Mouse (Mus musculus) cerebellum, postnatal 14 days (tissue): ENCODE results near the gene 6030468B19Rik.
"Not testable (repeated sequence)": the region's sequence is repeated elsewhere in the genome, so short reads cannot be mapped to it uniquely, and the experiment has no call there.

Source experiments
- DNase-seq, 2 experiments: peaks; one replicate each; pipeline ENCODE4 v3.0.0; 2021; ENCODE audit warnings: mixed read lengths in 2 of 2

Gene 6030468B19Rik

DNA sequence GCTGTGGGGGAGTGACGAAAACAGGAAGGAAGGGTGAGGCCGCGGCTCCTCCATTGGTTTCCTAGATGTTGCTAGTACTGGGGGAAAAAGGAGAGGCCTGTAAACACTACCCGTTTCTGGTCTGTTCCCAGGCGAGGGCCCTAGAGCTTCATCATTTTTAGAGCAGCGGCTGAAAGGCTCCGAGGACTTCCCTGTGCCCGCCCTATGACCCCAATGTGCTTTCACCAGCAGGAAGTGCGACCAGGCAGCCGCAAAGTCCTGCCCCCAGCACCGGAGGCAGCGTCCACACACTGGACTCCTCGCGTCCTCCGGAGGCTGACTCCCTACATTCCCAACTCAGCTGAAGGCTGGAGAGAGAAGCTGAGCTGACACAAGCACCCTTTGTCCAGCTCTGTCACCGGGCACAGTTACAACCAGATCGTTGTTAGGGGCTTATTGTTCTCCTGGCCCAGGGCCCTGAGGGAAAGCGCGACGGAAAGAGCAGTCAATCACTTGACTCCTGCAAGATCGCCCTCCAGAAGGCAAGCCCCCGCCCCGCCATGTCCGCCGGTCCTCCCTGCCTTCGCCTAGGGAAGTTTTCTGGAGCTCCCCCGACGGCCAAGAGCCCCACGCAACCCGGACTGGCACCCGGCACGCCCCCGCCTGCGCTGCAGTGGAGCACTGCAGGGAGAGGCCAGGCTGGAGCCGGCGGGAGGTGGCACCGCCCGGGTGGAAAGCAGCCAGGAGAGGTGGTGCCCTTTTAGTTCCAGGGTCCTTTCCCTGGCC lies 17.8 kb upstream of the 6030468B19Rik start:
- DNase-seq = no peak

DNA sequence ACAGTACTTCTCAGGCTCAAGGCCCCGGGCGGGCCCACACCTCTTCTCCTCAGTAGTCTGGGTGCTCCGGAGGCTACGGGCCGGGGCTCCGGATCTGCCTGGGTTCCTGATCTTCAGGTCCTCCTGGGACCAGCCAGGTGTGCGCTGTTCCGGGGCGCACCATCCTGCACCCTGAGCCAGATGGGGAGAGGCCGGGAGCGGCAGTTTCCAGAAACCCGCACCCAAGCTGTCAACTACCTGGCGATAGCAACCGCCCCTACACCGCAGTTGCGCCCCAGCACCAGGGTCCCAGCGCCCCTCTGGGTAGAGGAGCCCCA lies 17.3 kb upstream of the 6030468B19Rik start:
- no peak for DNase-seq

DNA sequence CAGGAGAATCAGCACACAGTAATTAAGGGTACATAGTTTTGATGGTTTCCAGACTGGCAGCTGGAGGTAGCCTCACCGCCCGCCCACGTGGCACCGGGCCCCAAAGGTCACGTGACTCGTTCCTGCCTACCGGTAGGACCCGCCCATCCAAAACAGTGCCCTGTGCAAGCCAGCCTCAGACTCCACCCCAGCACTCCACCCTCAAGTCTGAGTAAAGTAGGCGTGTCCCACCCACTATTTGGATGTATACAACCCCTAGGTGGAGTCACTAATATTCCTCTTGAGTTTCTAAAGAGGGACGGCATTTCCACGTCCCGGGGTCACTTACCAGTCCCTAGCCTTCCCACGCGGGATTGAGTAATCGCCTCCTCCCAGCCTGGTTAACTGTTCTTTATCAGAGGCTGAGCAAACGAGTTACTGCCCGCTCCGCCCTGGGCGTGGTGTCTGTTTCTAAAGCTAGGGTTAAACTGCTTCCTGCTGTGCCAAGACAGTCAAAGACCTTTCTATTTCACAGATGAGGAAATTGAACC lies 16.8 kb upstream of the 6030468B19Rik start:
- DNase-seq = peak in 1 of 2 experiments; percentile 78

DNA sequence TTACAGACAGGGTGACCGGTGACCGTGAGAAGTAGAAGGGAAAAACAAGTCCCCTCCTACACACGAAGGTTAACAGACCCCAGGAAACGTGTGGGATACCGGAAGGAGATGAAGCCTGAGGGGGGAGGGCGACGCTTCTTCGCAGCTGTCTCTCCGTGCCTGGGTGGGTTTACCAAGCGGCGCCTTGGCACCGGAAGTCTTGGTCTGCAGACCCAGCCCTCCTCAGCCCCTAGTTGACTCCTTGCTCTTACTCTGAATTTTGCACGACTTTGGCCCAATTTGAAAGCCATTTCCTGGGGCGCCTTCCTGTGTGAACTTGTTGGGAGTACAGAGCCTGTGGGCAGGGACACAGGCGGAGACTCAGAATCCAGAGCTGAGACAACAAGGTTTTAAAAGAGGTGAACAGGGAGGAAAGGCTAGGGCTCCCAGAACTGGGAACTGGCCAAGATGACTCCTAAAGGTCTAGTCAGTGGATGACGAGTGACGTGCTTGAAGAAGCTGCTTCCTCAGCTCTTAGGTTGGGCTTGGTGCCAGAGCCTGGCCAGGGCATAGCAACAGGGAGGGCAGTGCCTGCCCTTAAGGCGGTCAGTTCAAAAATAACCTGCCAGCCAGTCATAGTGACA lies 16.1 kb upstream of the 6030468B19Rik start:
- peak; percentile 41 to 64 for DNase-seq

DNA sequence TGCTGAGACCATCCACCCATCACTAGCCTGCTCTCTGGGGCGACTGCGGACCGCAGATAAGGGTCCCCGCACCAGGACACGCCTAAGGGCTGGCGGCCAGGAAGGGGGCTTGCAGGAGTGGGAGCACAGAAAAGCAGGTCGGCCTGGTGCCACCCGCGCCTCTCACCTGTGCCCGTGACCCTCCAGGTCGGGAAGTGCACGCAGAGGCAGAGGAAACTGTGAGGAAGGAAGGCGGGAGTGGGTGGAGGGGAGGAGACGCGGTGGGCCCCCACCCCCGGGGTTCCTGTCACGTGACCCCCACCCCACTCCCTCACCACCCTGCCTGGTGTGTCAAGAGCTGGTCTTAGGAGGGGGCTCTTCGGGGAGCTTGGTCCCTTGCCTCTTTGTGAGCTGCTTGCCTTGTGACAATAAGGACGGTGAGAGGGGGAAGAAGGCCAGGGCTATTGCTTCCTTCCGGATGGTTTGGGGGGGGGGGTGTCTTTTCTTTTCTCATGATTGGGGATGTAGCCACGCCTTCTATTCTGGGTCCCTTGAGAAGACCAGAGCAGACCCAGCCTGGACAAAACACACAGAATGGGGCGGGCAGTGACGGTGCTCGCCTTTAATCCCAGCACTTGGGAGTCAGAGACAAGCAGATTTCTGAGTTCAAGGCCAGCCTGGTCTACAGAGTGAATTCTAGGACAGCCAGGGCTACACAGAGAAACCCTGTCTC lies 15.3 kb upstream of the 6030468B19Rik start, which contains the start of the genes Tmc8 and Tmc6:
TSS of gene Tmc8 (plus strand) at position 84 of the 712 bp plus-strand sequence.
TSS of gene Tmc6 (minus strand) at position 206 of the 712 bp plus-strand sequence.
- DNase-seq = no peak

DNA sequence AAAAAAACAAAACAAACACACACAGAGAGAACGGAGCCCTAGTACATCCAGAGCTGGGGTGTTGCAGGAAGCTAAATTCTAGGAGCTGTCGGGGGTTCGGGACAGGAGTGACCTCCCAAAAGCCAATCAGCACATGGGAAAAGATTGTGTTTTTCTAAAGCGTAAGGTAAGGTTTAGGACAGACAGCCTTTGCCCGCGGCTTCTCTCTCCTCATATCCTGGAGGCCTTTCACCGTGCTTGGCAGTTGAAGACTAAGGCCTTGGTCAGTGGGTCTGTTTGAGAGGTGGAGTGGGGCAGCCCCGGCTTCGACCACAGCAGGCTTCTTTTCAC lies 14.8 kb upstream of the 6030468B19Rik start:
- no peak for DNase-seq

DNA sequence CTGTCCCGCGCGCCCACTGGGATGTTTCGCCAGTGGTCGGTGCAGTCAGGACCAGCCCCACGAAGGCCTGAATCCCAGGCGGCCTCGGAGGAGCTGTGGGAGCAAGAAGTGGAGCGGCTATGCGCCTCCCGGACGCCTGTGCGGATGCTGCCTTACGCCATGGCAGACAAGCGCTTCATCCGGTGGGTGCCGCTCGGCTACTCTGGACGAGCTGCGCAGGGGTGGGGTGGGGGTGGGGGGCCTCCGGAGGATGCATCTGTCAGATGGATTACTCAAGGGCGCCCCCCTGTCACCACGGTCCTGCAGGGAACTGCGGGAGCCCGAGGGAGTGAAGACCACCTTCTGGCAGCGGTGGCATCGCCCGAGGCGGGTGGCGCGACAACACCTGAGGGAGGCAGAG lies 14.4 kb upstream of the 6030468B19Rik start:
- DNase-seq = peak; percentile 63 to 77

DNA sequence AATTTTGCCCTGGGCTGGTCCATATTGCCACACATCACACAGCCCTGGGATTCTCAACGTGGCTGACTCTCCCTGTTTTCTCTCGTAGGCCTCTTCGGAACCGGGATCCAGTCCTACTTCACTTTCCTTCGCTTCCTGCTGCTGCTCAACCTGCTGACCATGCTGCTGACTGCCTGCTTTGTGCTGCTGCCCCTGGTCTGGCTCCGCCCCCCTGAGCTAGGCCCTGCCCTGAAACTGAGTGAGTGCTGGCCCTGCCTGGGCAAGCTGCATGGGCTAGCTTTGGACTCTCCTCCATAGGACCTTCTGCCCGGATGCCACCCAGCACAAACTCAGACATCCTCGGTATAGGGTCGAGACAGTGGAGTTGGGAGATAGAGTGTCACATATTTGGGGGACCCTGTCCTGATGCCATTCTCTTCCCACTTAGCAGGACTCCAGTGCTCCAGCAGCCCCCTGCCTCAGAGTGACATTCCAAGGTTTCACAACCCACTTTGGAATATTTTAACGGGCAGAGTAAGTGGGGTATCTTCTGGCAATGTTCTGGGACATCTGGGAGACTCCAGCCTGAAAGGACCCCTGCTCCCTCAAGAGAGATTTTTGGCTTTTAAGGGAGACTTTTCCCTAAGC lies 13.7 kb upstream of the 6030468B19Rik start:
- peak in 1 of 2 experiments; percentile 23 for DNase-seq

DNA sequence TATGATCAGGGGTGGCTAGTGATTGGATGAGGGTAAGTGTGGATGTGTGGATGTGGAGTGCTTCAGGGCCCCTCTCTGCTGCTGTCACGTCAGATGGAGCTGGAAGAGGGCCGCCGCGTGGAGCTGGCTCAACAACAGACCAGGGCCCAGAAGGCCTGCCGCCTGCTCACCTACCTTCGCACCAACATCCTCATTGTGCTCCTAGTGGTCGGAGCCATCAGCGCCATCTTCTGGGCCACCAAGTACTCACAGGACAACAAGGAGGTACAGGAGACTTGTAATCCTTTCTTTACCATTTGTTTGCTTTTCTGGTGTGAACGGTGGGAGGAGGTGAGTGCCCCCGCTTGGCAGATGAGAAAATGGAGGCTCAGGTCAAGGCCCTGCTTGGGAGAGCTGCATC lies 11.2 kb upstream of the 6030468B19Rik start:
- peak; percentile 74 to 82 for DNase-seq

DNA sequence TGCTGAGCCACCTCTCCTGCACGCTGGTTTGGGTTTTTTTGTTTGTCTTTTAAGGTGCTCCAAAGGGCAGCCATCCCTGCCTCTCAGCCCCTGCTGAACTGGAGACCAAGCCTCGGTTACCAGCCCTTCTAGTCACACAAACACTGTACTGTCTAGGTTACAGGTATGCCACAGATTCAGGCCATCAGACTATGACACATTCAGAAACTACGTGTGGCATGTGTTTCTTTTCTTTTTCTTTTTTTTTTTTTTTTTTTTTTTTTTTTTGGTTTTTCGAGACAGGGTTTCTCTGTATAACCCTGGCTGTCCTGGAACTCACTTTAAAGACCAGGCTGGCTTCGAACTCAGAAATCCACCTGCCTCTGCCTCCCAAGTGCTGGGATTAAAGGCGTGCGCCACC lies 9.0 kb upstream of the 6030468B19Rik start:
- not testable (repeated sequence) for DNase-seq

DNA sequence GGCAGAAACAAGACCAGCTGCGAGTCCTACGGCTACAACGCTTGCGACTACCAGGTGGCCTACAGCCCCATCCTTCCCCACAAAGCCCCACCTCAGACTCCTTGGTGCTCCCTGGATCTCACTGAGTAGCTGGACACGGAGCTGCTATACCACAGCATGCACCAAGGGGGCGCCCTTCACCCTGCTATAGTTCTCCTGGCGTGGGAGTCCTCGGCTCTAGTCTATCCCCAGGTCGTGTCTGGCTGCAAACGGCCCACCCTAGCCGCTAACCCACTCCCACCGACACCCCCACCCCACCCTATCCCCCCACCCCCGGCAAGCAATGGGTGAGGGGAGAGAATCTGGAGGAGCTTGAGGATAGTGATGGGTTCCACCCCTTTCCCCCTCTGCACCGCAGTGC lies 7.2 kb upstream of the 6030468B19Rik start:
- peak; percentile 68 to 78 for DNase-seq

DNA sequence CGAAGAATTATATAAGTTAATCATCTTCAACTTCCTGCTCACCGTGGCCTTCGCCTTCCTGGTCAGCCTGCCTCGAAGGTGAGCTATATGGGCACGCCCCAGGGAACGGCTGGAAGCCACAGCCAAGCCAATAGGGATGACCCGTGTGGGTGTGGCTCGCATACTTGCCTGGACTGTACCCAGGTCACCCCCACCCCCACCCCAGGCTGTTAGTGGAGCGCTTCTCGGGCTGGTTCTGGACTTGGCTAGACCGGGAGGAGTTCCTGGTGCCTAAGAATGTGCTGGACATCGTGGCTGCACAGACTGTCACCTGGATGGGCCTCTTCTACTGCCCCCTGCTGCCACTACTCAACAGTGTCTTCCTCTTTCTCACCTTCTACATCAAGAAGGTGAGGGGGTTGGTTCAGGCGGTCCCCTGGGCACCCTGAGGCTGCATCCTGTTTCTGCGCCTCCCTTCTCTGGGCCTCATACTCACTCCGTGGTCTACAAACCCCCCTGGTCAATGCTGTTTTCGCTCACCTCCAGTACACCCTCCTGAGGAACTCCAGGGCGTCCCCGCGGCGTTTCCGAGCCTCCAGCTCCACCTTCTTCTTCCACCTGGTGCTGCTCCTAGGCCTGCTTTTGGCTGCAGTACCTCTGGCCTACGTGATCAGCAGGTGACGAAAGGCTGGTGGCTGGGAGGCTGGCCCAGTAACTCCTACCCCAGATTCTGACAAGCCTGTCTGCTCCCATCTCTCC lies 6.6 kb upstream of the 6030468B19Rik start:
- no peak for DNase-seq

DNA sequence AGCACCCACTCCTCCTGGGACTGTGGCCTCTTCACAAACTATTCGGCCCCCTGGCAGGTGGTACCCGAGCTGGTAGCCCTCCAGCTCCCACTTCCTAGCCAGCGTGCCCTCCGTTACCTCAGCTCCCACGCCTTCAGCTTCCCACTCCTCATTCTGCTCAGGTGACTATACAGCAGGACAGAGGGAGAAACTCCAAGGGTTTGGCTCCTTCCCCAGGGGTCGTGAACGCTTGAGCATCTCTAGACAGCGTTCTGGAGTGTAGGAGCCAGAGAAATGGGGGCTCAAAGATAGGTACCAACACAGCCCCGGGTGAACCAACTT lies 6.1 kb upstream of the 6030468B19Rik start:
- DNase-seq = no peak

DNA sequence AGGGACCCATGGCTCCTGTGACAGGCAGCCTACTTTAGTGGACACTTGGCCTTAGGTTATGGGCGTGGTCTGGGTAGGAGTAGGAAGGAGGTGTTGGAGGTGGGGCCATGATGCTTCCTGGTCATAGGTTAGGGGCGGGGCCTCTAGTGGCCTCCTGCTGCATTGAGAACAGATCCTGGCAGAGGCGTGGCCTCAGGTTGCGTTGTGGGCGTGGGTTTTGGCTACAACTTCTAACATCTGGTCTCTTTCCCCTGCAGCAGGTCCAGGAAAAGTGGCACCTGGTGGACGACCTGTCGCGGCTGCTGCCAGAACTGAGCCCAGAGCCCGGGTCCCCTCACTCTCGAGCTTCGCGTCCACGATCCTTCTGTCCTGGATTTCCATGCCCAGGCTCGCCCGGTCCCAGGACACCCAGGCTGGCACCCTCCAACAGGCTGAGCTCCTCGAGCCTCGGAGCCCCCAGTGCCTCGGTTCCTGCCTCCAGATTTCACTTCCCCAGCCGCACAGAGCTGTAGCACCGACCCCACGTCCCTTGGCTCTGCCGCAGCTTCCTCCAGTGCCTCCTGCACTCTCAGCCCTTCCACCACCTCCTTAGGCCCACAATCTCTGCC lies 5.1 kb upstream of the 6030468B19Rik start:
- DNase-seq = no peak

DNA sequence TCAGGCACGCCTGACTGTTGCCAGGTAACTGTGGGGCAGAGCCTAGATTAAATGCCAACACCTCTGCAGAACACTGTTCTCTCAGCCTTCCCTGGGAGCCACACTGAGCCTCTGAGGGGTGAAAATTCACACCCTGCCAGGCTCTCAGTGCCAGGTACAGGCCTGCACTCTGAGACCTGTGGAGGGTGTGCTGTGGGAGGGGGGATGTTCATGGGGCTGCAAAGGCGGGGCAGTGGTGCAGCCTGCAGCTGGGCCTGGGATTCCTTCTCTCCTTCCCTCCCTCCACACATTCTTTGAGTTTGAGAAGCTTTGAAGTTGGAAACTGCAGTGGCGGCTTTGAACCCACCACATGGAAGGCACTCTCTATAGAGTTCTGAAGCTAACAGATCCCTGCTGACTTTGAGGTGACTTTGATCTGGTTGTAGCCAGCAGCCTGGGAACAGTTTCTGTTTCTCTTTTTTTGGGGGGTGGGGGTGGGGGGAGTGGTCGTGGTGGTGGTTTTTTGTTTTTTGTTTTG lies 3.4 kb upstream of the 6030468B19Rik start:
- DNase-seq = no peak

DNA sequence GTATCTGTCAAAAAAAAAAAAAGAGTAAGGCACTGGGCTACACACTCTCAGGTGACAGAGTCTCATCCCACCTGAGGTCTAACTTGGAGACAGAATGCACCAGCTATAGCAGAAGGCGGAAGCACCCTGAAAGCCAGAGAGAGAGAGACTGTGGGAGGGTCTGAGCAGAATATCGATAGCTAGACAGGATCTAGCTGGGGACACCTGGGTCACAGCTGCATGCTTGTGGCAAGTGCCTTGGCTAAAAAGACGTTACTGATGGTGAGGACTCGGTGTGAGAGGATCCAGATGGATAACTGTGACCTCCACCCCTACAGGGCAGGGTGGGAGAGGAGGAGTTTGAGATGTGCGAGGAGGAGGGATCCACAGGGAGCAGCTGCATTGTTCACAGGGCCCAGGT lies 506 bp upstream of the 6030468B19Rik start:
- DNase-seq = no peak

DNA sequence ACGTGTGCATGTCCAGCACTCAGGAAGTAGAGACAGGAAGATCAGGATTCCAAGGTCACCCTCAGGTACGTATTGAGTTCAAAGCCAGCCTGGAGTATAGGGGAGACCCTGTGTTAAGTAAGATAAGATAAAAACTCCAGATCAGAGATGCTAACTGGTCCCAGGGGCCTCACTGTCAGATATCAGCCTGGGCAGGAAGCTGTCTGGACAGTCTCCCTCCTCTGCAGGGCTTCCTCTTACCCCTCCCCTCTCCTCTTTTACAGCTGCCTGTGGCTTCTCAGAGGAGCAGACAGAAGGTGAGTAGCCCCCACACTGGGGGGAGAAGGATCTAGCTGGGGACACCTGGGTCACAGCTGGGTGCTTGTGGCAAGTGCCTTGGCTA lies 691 bp downstream of the 6030468B19Rik start:
- DNase-seq = no peak

DNA sequence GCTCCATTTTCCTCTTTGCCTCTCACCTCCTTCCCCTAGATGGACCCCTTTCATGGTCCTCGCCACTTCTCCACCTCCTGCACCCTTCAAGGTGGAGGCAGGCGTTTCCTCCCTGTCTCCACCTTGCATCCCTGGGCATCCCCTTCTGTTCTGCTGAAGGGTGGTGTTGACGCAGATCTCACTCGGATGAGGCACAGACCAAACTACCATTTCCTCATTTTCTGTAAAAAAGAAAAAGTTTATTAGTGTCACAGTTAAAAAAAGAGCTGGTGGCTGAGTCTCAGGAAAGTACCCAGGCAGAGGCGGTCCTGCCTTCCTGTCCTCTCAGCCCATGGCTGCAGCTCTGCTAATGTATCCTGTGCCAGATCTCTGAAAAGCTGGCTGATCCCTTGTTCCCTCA lies 1.7 kb downstream of the 6030468B19Rik start:
- DNase-seq = no peak

DNA sequence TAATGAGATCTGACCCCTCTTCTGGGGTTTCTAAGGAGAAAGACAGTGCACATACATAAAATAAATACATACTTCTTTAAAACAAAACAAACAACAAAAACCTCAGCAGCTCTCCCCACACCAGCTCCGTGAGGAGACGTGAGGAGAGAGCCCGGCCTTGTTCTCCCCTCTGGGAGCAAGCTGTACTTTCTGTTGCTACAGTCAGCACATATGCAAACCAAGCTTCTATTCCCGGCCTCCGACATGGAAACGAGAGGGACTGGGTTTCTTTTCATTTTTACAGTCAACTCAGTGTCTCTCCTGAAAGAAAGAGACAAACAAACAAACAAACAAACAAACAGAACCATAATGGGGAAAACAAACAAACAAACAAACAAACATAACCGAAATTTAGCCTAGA lies 2.6 kb downstream of the 6030468B19Rik start:
- no peak for DNase-seq

DNA sequence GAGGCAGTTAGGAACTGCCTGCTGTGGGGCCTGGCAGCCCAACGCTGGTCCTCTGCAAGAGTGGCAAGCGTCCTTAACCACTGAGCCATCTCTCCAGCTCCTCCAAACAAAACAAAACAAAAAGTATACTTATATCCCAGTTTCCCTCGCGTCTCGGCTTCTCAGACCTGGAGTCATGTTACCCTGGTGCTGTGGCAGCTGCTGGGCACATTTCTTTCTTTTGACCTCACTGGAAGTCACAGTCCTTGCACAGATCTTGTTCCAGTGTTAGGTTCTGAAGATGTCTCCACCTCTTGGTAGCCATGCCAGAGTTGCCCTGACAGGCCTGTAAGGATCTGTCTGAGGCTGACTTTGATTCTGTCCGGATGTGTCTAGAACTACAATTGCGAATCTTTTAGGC lies 4.2 kb downstream of the 6030468B19Rik start:
- DNase-seq = no peak

DNA sequence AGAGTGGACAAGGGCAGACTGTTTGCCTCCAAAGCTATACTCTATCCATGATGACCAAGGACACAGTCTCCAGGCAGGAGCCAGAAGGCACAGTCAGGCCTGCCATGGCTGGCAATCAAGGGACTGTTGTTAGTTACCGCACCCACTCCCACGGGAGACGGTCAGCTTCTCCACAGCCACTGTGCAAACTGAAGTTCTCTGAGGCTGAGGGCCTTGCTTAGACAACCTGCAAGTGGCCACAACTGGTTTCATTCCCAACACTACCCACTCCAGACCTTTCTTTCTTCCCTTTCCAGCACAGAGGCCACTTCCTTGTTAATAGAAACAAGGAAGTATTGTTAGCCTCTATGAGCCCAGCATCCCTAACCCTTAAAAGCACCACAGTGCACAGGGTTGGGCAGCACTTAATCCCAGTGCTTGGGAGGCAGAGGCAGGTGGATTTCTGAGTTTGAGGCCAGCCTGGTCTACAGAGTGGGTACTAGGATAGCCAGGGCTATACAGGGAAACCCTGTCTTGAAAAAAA lies 5.8 kb downstream of the 6030468B19Rik start:
- no peak for DNase-seq

DNA sequence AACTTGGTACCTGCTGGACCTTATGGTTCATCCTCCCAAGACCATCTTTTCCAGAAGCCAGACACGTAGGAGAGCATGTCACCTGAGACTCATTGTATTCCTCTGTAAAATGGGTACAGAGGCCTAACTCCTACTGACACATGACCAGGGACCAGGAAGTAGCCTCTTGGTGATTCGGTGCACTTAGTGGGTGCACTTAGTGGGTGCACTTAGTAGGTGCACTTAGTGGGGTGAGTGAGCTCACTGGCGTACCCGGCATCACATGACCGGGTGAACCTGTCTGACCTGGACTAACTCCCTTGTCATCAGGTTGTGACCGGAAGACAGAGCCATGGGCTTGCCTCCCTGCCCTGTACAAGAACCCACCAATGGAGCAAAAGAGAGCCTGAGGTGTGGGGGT lies 9.3 kb downstream of the 6030468B19Rik start:
- DNase-seq = no peak
